ENCODE assay signal across 8 mouse cellular contexts in the genomic region with DNA sequence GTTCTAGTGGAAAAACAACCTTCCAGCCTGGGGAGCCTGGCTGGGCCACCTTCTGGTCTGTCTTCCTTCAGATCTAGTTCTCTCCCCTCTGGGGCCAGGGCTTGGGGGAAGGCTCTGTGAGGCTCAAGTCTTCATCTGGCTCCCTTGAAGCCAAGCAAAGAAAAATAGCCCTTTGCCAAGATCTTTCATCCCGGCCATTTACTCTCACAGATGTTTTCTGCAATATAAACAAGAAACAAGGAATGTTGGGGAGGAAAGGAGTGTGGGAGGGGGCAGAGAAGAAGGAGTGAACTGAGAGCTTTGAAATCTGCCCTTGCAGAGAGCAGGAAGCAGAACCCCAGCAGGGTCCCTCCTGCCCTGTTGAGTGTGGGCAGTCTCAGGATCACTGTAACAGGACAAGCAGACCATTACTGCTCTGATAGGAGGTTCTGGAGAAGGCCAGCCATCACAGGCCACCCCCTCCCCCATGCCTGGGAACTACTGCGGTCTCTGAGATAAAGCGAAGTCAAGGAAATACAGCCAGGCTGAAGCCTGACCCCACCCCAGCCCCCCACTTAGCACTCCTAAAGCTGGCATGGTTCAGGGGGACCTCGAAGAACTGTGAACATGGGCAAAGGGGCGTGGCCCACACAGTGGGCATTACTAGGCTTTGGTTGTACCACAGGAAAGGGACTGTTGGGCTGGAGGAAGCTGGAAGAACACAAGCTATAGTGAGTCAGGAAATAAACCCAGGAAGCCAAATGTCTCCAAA.
DNase-seq lines count a peak whose midpoint lies in the region; ATAC-seq and TF ChIP-seq lines count a peak whose summit lies in the region.

No protein-coding gene starts in this region.

- no peak overlapping the region for H3K9ac ChIP-seq in kidney, postnatal 0 days (ENCODE audit: low read depth, low read length)
- no peak overlapping the region for H3K9ac ChIP-seq in hindbrain, embryonic 16.5 days (ENCODE audit: low read depth, low read length)

- WGBS in kidney, postnatal 0 days: 36% methylated on average over 5 of the region's 5 CpGs
- 71% methylated on average over 5 of the region's 5 CpGs for WGBS in embryonic facial prominence, embryonic 10.5 days
- 71% methylated on average over 5 of the region's 5 CpGs for WGBS in hindbrain, embryonic 16.5 days

- no peaks in the 10 kb centered on the region for H3K36me3 ChIP-seq in kidney, postnatal 0 days (ENCODE audit: insufficient read depth, low read length)
- no peaks in the 10 kb centered on the region for H3K36me3 ChIP-seq in embryonic facial prominence, embryonic 10.5 days (replicated peaks)
- no peaks in the 10 kb centered on the region for H3K36me3 ChIP-seq in hindbrain, embryonic 16.5 days (ENCODE audit: control insufficient read depth, insufficient read depth, low read length)

- no peak overlapping the region for H3K4me3 ChIP-seq in kidney, postnatal 0 days (replicated peaks; ENCODE audit: low read depth, low read length)
- H3K4me3 ChIP-seq in embryonic facial prominence, embryonic 10.5 days: no peak overlapping the region
- H3K4me3 ChIP-seq in hindbrain, embryonic 16.5 days (ENCODE audit: low read length): no peak overlapping the region

- H3K27ac ChIP-seq in kidney, postnatal 0 days: peak overlapping the region; percentile 87
- H3K27ac ChIP-seq in embryonic facial prominence, embryonic 10.5 days (replicated peaks): peak overlapping the region; percentile 61
- peak overlapping the region; percentile 63 for H3K27ac ChIP-seq in hindbrain, embryonic 16.5 days (ENCODE audit: low read depth, low read length)

- peak; percentile 96 for DNase-seq in kidney, postnatal 0 days (ENCODE audit: low spot score)
- no peak for DNase-seq in kidney, adult 11 months
- DNase-seq in embryonic facial prominence, embryonic 10.5 days (ENCODE audit: low spot score): no peak
- no peak for DNase-seq in layer of hippocampus, adult 8-10 months (ENCODE audit: low spot score in 2 of 2)
- no peak for DNase-seq in gastrocnemius, adult 8-10 months (ENCODE audit: low spot score in 2 of 2)
- DNase-seq in adrenal gland, adult 2 months: no peak

- no peaks in the 10 kb centered on the region for H3K9me3 ChIP-seq in kidney, postnatal 0 days (replicated peaks; ENCODE audit: low read length)
- no peaks in the 10 kb centered on the region for H3K9me3 ChIP-seq in embryonic facial prominence, embryonic 10.5 days
- H3K9me3 ChIP-seq in hindbrain, embryonic 16.5 days (ENCODE audit: control insufficient read depth, low read length): no peaks in the 10 kb centered on the region

- ATAC-seq in kidney, postnatal 0 days (replicated peaks; ENCODE audit: low FRiP score, low read depth): peak; percentile 79
- ATAC-seq in hindbrain, embryonic 16.5 days: no peak
- ATAC-seq in megakaryocyte progenitor cell, adult 5-6 weeks (replicated peaks; ENCODE audit: poor library complexity): peak; percentile 57

- peaks cover 44% of the 10 kb centered on the region for H3K4me1 ChIP-seq in kidney, postnatal 0 days (replicated peaks; ENCODE audit: insufficient read depth, low read length)
- peaks cover 47% of the 10 kb centered on the region for H3K4me1 ChIP-seq in embryonic facial prominence, embryonic 10.5 days
- H3K4me1 ChIP-seq in hindbrain, embryonic 16.5 days (ENCODE audit: control insufficient read depth, insufficient read depth, low read depth, low read length): peaks cover 11% of the 10 kb centered on the region

- no peak for TF ChIP-seq CTCF in kidney, postnatal 0 days (IDR thresholded peaks at IDR 0.05; ENCODE audit: low read depth)

- H3K27me3 ChIP-seq in kidney, postnatal 0 days (ENCODE audit: insufficient read depth, low read length): no peaks in the 10 kb centered on the region
- peaks cover 15% of the 10 kb centered on the region for H3K27me3 ChIP-seq in embryonic facial prominence, embryonic 10.5 days (replicated peaks; ENCODE audit: low read depth, poor library complexity, severe bottlenecking)
- no peaks in the 10 kb centered on the region for H3K27me3 ChIP-seq in hindbrain, embryonic 16.5 days (replicated peaks; ENCODE audit: control insufficient read depth, insufficient read depth, low read length)

- no peak overlapping the region for H3K4me2 ChIP-seq in kidney, postnatal 0 days (ENCODE audit: low read length)
- H3K4me2 ChIP-seq in hindbrain, embryonic 16.5 days (ENCODE audit: low read length): no peak overlapping the region
